Mouse (Mus musculus) G1E-ER4 (cell line): Measurements from ENCODE around the gene Ppp1r18. TPM values are rescaled to one million over a fixed set of nuclear protein-coding genes. Genes with fewer than 3 reads are reported as not detected.

ENCODE experiments used
- GATA1 ChIP-seq: IDR thresholded peaks from one replicate; pipeline ENCODE4 v1.8.0; 2012; ENCODE audit warnings: low read length, inconsistent platforms
- polyA plus RNA-seq: library from polyadenylated mRNA; stranded (reverse); fragments of >175 nt; gene quantifications from 2 replicates; pipeline ENCODE4 v1.2.3, GENCODE M21; 2012

Ppp1r18 gene
- polyA plus RNA-seq: 36.5 and 37.7 TPM in 2 replicates

DNA sequence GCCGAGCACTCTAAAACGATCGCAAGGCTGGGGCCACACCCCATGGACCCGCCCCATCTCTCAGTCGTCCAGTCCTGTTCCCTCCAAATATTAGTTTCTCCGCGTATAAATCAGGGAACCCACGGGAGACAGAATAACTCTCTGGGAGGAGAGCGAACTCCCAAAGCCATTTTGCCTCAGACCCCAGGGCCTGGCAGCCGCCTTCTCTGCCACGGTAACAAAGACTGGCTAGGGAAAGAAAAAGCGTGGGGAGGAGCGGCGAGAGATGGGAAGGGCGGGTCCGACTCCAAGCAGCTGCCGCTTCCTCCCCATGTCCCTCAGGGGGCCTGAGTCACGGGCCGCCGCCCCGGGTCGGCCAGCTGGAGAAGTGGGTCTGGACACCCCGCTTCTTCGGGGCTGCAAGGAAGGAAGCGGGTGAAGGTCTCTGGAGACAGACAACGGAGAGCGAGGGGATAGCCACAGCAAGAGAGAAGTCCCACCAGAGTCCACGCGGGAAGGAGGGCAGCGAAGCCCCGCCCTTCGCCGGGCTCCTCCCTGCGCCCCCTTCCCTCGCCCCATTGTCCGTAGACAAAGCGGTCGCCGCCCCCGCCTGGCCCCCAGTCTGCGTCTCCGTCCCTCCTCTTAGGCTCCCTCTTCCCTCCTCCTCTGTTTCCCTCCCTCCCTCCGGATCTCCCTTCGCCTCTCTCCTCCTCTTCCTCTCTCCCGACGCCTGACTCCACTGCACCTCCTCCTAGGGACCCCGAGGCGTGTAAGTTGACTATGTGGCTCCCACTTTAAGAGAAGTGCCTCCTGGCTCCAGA, at the start of gene Ppp1r18:
Gene Ppp1r18 (plus strand): TSS at position 113 of the 800 bp plus-strand sequence.
- TF ChIP-seq GATA1: no peak

GRCm38 (mm10) chr17:35815836-35816235, 49.6 kb upstream of the Ppp1r18 start:
- TF ChIP-seq GATA1: no peak

DNA sequence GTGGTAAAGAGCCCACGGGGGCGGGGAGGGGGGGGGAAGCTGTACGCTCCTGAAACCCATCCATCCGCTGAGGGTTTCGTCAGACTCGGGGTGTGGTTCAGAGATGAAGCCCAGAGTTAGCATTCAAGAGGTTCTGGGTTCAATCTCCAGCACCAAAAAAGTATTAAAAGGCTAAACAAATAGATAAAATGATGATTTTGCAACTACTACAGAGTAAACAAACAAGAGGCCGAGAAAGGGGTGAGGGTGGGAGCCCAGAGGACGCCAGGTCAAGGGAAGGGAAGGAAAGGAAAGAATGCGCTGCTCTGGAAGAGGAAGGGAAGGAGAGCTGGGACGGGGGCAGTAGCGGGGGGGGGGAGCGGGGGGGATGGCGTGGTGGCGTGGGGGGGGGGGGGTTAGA, 48.7 kb upstream of the Ppp1r18 start:
- TF ChIP-seq GATA1: no peak

GRCm38 (mm10) chr17:35817226-35817625, 48.2 kb upstream of the Ppp1r18 start:
- no peak for TF ChIP-seq GATA1

- no peak for TF ChIP-seq GATA1
Observed at GRCm38 (mm10) chr17:35820111-35820510, 45.3 kb upstream of the Ppp1r18 start.

GRCm38 (mm10) chr17:35821439-35822430, 43.7 kb upstream of the Ppp1r18 start, which contains the start of gene Ier3:
Gene Ier3 (plus strand): TSS chr17:35821684.
- TF ChIP-seq GATA1: no peak

- no peak for TF ChIP-seq GATA1
Observed at GRCm38 (mm10) chr17:35822564-35822963, 42.8 kb upstream of the Ppp1r18 start.

DNA sequence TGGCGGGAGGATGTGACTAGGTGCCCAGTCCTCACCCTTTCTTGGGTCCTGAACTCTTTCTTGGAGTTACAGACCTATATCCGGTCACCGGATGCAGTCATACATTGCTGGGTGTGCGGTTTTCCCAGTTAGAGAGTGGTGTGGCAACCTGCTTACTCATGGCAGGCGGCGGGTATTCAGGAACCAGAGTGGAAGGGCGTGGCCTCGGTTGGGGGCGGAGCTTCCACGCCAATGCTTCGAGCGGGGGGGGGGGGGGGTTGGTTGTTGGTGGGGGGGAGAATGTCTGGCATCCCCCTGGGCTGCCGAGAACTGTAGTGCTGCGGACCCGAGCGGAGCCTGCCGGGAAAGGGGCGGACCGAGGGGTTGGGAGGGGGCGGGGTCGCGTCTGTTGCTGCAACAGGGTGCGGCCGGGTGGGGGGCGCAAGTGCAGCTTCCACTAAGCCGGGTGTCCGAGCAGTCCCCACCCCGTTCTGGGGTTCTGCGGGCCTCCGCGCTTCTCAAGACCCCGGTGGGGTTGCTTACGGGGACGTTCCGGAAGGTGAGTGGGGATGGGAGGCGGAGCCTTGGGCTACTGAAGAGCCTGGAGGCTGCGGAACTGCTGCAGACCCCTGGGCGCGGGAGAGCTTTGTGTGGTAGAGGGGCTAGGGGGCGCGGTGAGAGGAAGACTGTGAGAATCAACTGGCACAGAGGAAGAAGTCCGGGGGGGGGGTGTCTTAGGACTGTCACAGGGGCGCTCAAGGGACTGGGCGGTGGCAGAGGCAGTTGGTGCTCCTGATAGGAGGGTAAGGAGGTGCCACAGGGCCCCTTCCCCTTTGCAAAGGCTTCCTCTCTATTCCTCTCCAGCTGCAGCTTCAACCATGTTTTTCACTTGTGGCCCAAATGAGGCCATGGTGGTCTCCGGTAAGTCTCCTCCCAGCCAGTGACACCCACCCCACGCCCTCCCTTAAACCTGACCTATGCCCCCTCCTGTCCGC, 42.1 kb upstream of the Ppp1r18 start, which contains the start of gene Flot1:
Gene Flot1 (plus strand): TSS at position 267 of the 974 bp plus-strand sequence.
- TF ChIP-seq GATA1: no peak

DNA sequence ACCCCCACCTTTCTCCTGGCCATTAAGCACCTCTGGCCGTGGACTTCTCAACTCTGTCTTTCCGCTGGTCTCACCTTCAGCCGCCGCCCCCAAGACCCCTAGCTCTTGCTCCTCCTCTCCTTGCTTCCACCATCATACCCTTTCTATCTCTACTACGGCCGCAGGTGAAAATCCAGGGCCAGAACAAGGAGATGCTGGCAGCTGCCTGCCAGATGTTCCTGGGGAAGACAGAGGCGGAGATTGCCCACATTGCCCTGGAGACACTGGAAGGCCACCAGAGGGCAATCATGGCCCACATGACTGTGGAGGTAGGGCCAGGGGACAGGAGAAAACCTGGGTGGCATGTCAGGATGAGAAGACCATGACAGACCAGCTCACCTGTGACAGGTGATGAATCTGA, 41.0 kb upstream of the Ppp1r18 start:
- no peak for TF ChIP-seq GATA1

- TF ChIP-seq GATA1: peak; percentile 15
Observed at GRCm38 (mm10) chr17:35825109-35825850, 40.1 kb upstream of the Ppp1r18 start.

- TF ChIP-seq GATA1: no peak
Observed at GRCm38 (mm10) chr17:35829737-35830136, 35.7 kb upstream of the Ppp1r18 start.

DNA sequence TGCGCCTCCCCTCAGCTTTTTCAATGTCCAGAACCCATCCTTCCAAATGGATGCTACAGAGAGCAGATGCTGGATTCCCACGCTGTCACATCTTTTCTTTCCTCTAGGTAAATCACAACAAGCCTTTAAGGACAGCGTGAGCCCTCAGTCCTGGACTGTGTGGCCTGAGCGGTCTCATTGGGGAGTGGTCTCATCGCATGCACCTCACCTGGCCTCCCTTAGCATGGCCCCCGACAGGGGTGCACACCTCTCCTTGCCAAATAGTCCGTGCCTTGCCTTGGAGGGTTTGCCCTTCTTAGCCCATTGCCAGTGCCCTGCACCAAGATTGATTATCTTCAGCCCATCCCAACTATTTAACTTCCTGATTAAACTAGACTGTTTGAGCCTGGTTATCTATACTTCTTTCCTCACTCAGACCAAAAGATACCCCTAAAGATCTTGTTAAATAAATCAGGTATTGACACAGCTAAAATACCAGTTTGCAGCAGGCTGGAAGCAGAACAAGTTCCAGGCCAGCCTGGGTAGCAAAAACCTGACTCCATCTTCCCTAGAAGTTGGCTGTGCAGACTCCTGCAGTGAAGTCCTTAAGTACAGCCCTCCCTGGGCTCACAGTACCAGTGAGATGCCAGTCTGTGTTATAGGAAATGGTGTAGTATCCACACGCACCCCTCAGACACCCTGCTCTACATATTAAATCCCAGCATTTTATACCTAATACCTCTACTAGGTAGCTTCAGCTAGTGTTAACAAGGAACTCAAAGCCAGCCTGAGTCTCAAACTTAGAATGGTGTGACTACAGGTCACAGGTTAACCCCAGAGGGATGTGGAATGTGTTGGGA, 32.8 kb upstream of the Ppp1r18 start:
- no peak for TF ChIP-seq GATA1

DNA sequence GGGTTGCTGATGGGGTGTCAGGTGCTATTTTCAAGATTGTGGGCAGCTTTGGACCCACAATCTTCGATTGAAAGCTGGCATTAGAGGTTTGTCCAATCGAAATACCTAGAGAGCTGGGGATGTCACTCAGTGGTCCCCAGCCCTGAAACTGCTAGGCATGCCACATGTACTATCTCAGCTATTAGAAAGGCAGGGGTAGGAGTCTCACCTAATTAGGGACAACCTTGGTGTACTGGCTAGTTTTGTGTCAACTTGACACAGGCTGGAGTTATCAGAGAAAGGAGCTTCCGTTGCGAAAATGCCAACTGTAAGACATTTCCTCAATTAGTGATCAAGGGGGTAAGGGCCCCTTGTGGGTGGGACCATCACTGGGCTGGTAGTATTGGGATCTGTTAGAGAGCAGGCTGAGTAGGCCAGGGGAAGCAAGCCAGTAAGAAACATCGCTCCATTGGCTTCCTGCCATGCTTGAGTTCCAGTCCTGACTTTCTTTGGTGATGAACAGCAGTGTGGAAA, 32.1 kb upstream of the Ppp1r18 start:
- no peak for TF ChIP-seq GATA1
